Mouse (Mus musculus): ENCODE data around the gene Rps9. TPM values are rescaled to one million over a fixed set of nuclear protein-coding genes. Genes with fewer than 3 reads are reported as not detected.
A peak's percentile ranks its signal among the peaks of the same experiment; 100 is the strongest.
"Not testable (repeated sequence)": the region's sequence is repeated elsewhere in the genome, so short reads cannot be mapped to it uniquely, and the experiment has no call there.

The Rps9 gene
- polyA plus RNA-seq, 1 experiment from 2014 or later: 1,559 TPM

DNA sequence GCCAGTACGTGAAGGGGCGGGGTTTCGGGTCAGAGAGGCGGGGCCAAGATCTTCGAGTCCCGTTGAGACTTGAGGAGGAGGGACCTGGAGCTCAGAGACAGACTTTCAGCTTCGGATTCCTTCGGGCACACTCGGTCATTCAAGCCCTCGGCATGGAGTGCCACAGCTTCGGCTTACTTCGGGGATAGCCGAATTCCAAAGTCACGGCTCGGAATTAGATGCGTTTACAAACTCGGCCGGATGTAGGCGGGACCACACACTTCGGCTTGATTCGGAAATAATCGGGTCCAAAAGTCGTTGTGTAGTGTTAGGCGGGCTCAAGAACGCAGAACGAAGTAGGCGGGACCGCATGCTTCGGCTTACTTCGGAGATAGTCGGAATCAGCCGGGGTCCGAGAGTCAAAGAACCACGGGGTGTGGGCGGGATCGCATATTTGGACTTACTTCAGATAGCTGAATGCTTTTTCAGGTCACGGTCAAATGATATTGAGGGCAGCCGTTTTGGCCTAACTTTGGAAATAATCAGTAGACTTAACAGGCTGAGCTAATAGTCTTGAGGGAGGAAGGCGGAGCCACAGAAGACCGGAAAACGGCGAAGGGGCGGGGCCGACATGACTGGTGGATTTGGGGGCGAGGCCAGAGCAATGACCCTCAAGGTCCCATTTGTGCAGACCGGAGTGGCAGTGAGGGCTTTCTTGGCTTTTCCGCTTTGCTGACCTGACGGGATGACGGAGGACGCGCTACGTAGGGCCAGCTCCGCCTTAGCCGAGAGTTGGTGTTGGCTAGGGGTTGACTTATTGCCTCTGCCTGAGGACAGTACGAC, 10.6 kb upstream of the Rps9 start, which contains the start of gene Mboat7:
Gene Mboat7, minus strand, starts transcription at position 537 of the 822 bp plus-strand sequence.
- Histone ChIP-seq H3K9me3 (ENCODE audit: control insufficient read depth, low read length) (no peaks in the 10 kb centered on the region), H3K27me3 (ENCODE audit: control insufficient read depth, insufficient read depth, low read length) (no peaks in the 10 kb centered on the region), H3K36me3 (ENCODE audit: control insufficient read depth, insufficient read depth, low read length) (peaks cover 7% of the 10 kb centered on the region; the same call in 1 of the 2 replicates), H3K4me1 (ENCODE audit: control insufficient read depth, insufficient read depth, low read length) (peaks cover 15% of the 10 kb centered on the region; the same call in 1 of the 2 replicates), H3K4me3 (ENCODE audit: low read depth, low read length) (peak within 1 kb of the TSS; percentile 67), H3K4me2 (ENCODE audit: low read depth, severe bottlenecking) (peak within 1 kb of the TSS; percentile 87), H3K9ac (ENCODE audit: low read length) (peak within 1 kb of the TSS; percentile 84), H3K27ac (replicated peaks; ENCODE audit: low read depth, low read length) (peak within 1 kb of the TSS; percentile 93)
- DNase-seq (ENCODE audit: low spot score) (peak; percentile 96), ATAC-seq (ENCODE audit: insufficient number of reproducible peaks, low FRiP score, low TSS enrichment, low read depth) (peak; percentile 88)
- WGBS: under 1% methylated on average over 55 of the region's 55 CpGs

DNA sequence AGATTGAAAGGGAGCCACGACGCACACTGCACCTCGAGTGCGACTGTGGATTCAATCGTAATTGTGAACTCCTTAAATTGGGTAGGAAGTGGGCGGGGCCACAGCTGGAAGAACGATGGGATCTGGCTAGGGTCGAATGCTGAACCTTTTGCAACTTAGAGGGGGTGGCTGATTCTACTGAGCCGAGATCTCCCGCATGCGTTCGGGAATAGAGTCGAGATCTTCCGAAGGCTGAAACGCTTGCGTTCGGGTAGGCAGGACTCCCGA, 10.1 kb upstream of the Rps9 start:
- peaks cover 15% of the 10 kb centered on the region; the same call in 1 of the 2 replicates for H3K4me1 ChIP-seq (ENCODE audit: control insufficient read depth, insufficient read depth, low read length)
- peaks cover 9% of the 10 kb centered on the region; the same call in 1 of the 2 replicates for H3K36me3 ChIP-seq (ENCODE audit: control insufficient read depth, insufficient read depth, low read length)
- H3K4me3 ChIP-seq (ENCODE audit: low read depth, low read length): peak overlapping the region; percentile 67
- no peaks in the 10 kb centered on the region for H3K27me3 ChIP-seq (ENCODE audit: control insufficient read depth, insufficient read depth, low read length)
- no peak for DNase-seq (ENCODE audit: low spot score)
- H3K9ac ChIP-seq (ENCODE audit: low read length): peak overlapping the region; percentile 84
- H3K9me3 ChIP-seq (ENCODE audit: control insufficient read depth, low read length): no peaks in the 10 kb centered on the region
- under 1% methylated on average over 18 of the region's 18 CpGs for WGBS
- peak overlapping the region; percentile 93 for H3K27ac ChIP-seq (replicated peaks; ENCODE audit: low read depth, low read length)
- peak overlapping the region; percentile 87 for H3K4me2 ChIP-seq (ENCODE audit: low read depth, severe bottlenecking)
- ATAC-seq (ENCODE audit: insufficient number of reproducible peaks, low FRiP score, low TSS enrichment, low read depth): no peak; the same call in 1 of the 2 replicates

DNA sequence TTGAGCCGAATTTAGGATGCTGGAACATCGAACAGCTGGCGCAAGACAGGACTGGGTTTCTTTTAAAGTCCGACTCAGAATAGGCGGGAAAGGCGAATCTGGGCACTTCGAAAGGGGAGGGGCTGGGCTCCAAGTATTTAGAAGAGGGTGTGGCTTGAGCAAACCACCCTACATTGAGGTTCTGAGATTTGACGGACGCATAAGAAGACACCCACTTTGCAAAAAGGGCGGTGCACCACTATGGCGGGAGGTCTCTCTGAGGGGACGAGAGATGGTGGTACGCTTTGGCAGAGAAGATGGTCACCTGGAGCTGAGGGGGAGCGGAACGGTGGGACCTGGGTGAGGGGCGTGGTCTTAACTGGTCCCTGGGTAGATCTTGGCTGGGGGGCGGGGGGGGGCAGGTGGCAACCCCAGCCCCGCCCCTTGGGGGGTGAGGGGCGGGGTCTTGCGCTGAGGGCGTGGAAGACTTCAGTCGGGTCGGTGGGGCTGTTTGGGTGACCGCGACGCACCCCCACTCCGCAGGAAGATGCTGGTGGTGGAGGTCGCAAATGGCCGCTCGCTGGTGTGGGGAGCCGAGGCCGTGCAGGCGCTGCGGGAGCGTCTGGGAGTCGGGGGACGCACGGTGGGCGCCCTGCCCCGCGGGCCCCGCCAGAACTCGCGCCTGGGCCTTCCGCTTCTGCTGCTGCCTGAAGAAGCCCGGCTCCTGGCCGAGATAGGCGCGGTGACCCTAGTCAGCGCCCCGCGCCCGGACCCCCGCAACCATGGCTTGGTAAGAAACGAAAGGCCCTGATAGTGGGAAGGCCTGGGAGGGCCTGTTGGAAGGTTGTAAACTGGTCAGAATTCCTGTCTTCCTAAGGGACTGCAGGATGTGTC, 9.5 kb upstream of the Rps9 start:
- peak overlapping the region; percentile 67 for H3K4me3 ChIP-seq (ENCODE audit: low read depth, low read length)
- peaks cover 13% of the 10 kb centered on the region; the same call in 1 of the 2 replicates for H3K36me3 ChIP-seq (ENCODE audit: control insufficient read depth, insufficient read depth, low read length)
- WGBS: under 1% methylated on average over 54 of the region's 55 CpGs
- H3K27me3 ChIP-seq (ENCODE audit: control insufficient read depth, insufficient read depth, low read length): no peaks in the 10 kb centered on the region
- H3K9me3 ChIP-seq (ENCODE audit: control insufficient read depth, low read length): no peaks in the 10 kb centered on the region
- H3K9ac ChIP-seq (ENCODE audit: low read length): peak overlapping the region; percentile 84
- peak overlapping the region; percentile 87 for H3K4me2 ChIP-seq (ENCODE audit: low read depth, severe bottlenecking)
- ATAC-seq (ENCODE audit: insufficient number of reproducible peaks, low FRiP score, low TSS enrichment, low read depth): peak; percentile 71
- peak; percentile 81 for DNase-seq (ENCODE audit: low spot score)
- peak overlapping the region; percentile 93 for H3K27ac ChIP-seq (replicated peaks; ENCODE audit: low read depth, low read length)
- H3K4me1 ChIP-seq (ENCODE audit: control insufficient read depth, insufficient read depth, low read length): peaks cover 15% of the 10 kb centered on the region; the same call in 1 of the 2 replicates

DNA sequence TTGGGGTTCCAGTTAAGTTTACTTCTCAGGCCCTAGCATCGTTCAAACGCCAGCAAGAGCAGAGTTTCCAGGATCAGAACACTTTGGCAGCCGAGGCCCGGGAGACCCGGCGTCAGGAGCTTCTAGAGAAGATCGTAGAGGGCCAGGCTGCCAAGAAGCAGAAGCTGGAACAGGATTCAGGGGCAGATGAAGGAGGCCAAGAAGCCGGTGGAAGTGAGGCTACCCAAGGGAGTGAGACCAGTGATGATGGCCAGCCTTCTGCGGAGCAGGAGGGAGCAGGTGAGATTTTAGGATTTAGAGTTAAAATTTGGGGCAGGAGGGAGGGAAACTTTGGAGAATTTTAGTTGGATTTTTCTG, 8.9 kb upstream of the Rps9 start:
- WGBS: 5% methylated on average over 9 of the region's 9 CpGs
- Histone ChIP-seq H3K4me2 (ENCODE audit: low read depth, severe bottlenecking) (peak overlapping the region; percentile 87), H3K36me3 (ENCODE audit: control insufficient read depth, insufficient read depth, low read length) (peaks cover 13% of the 10 kb centered on the region; the same call in 1 of the 2 replicates), H3K27ac (replicated peaks; ENCODE audit: low read depth, low read length) (peak overlapping the region; percentile 93), H3K9ac (ENCODE audit: low read length) (peak overlapping the region; percentile 84), H3K4me1 (ENCODE audit: control insufficient read depth, insufficient read depth, low read length) (peaks cover 15% of the 10 kb centered on the region; the same call in 1 of the 2 replicates), H3K4me3 (ENCODE audit: low read depth, low read length) (peak overlapping the region; percentile 67)
- ATAC-seq (ENCODE audit: insufficient number of reproducible peaks, low FRiP score, low TSS enrichment, low read depth); H3K9me3 ChIP-seq (ENCODE audit: control insufficient read depth, low read length); H3K27me3 ChIP-seq (ENCODE audit: control insufficient read depth, insufficient read depth, low read length): not testable (repeated sequence)
- DNase-seq (ENCODE audit: low spot score): peak; percentile 29

DNA sequence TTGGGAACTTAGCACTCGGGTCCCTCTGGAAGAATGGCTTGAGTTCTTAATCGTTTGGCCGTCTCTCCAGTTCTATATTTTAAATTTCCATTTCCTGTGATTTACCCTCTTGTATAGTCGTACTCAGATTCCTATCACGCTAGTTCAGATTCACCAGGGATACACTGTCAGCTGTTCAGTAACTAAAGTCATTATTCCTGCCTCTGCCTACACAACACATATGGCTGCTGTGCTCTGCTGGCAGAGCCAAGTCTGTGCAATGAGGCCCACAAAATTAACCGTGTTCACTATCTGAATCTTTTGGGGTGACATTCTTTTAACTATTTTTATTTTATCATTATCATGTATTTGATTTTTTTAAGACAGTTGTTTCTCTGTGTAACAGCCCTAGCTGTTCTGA, 5.3 kb upstream of the Rps9 start:
- 94% methylated on average over 6 of the region's 6 CpGs for WGBS
- Histone ChIP-seq H3K36me3 (ENCODE audit: control insufficient read depth, insufficient read depth, low read length) (peaks cover 13% of the 10 kb centered on the region; the same call in 1 of the 2 replicates), H3K4me1 (ENCODE audit: control insufficient read depth, insufficient read depth, low read length) (0 out of 2 replicates have a peak, but pooled peaks cover 8% of the 10 kb centered on the region), H3K9me3 (ENCODE audit: control insufficient read depth, low read length) (no peaks in the 10 kb centered on the region), H3K27ac (replicated peaks; ENCODE audit: low read depth, low read length) (no peak overlapping the region), H3K4me3 (ENCODE audit: low read depth, low read length) (no peak overlapping the region), H3K4me2 (ENCODE audit: low read depth, severe bottlenecking) (no peak overlapping the region), H3K27me3 (ENCODE audit: control insufficient read depth, insufficient read depth, low read length) (no peaks in the 10 kb centered on the region), H3K9ac (ENCODE audit: low read length) (no peak overlapping the region)
- ATAC-seq (ENCODE audit: insufficient number of reproducible peaks, low FRiP score, low TSS enrichment, low read depth) (no peak), DNase-seq (ENCODE audit: low spot score) (no peak)

DNA sequence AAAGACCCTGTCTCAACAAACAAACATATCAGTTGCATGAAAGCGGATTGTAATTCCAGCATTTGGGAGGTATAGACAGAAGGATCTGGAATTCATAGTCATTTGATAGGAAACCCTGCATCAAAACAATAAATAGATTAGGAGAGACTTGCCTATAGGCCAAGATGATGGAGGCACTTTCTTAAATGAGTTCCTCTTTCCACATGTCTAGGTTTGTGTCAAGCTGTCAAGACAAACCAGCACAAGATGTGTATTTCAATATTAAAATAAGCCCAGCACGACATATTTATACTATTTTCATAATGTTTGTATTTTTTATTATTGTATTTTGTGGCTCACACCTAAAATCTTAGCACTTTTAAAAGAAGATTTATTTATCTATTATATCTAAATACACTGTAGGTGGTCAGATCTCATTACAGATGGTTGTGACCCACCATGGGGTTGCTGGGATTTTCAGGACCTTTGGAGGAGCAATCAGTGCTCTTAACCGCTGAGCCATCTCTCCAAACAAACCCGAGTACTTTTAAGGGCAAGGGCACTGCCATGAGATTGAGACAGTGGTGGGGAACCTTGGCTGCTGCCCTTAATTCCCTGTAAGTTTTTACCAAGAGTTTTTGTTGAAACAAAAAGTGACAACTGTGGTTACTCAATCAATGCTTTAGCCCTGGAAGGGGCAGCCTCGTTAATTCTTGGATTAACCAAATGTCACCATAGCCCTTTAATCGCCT, 480 bp upstream of the Rps9 start:
- peak overlapping the region; percentile 90 for H3K4me3 ChIP-seq (ENCODE audit: low read depth, low read length)
- no peak for DNase-seq (ENCODE audit: low spot score)
- H3K4me2 ChIP-seq (ENCODE audit: low read depth, severe bottlenecking): peak overlapping the region; percentile 41
- H3K27ac ChIP-seq (replicated peaks; ENCODE audit: low read depth, low read length): 0 out of 2 replicates have a peak overlapping the region, but pooled peaks have one; percentile 16
- 21% methylated on average over 6 of the region's 6 CpGs for WGBS
- H3K27me3 ChIP-seq (ENCODE audit: control insufficient read depth, insufficient read depth, low read length): no peaks in the 10 kb centered on the region
- peak; percentile 50 for ATAC-seq (ENCODE audit: insufficient number of reproducible peaks, low FRiP score, low TSS enrichment, low read depth)
- peaks cover 3% of the 10 kb centered on the region; the same call in 1 of the 2 replicates for H3K4me1 ChIP-seq (ENCODE audit: control insufficient read depth, insufficient read depth, low read length)
- H3K36me3 ChIP-seq (ENCODE audit: control insufficient read depth, insufficient read depth, low read length): peaks cover 22% of the 10 kb centered on the region
- peak overlapping the region; percentile 94 for H3K9ac ChIP-seq (ENCODE audit: low read length)
- no peaks in the 10 kb centered on the region for H3K9me3 ChIP-seq (ENCODE audit: control insufficient read depth, low read length)

DNA sequence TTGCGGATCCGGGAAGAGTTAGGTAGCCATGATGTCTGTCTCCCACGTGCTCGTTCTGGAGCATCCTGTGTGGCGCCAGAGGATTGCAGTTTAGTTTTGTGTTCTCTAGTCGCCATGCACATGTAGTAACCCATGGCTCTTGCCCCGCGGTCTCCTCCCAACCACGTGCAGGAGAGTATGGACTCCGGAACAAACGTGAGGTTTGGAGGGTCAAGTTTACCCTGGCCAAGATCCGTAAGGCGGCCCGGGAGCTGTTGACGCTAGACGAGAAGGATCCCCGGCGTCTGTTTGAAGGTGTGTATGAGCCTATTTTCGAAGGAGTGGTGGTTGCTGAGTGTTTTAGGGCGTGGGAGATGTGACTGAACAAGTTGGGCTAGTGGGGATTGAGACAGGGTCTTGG, 682 bp downstream of the Rps9 start:
- Histone ChIP-seq H3K36me3 (ENCODE audit: control insufficient read depth, insufficient read depth, low read length) (peaks cover 14% of the 10 kb centered on the region), H3K9ac (ENCODE audit: low read length) (peak overlapping the region; percentile 94), H3K27ac (replicated peaks; ENCODE audit: low read depth, low read length) (peak overlapping the region; percentile 80; the same call in 1 of the 2 replicates), H3K4me1 (ENCODE audit: control insufficient read depth, insufficient read depth, low read length) (peaks cover 3% of the 10 kb centered on the region; the same call in 1 of the 2 replicates), H3K4me2 (ENCODE audit: low read depth, severe bottlenecking) (peak overlapping the region; percentile 86), H3K4me3 (ENCODE audit: low read depth, low read length) (peak overlapping the region; percentile 90), H3K27me3 (ENCODE audit: control insufficient read depth, insufficient read depth, low read length) (no peaks in the 10 kb centered on the region), H3K9me3 (ENCODE audit: control insufficient read depth, low read length) (no peaks in the 10 kb centered on the region)
- ATAC-seq (ENCODE audit: insufficient number of reproducible peaks, low FRiP score, low TSS enrichment, low read depth) (no peak; the same call in 1 of the 2 replicates), DNase-seq (ENCODE audit: low spot score) (no peak)
- WGBS: under 1% methylated on average over 20 of the region's 20 CpGs
